Mouse (Mus musculus) limb, embryonic 12.5 days (tissue): ENCODE data around the gene Aoah. TPM values are rescaled to one million over a fixed set of nuclear protein-coding genes. Genes with fewer than 3 reads are reported as not detected.

Source experiments
- ATAC-seq: fragments of 200-750 bp; cut with Nextera tagmentation; 2 replicates; pipeline ENCODE4 v1.8.0; 2017; ENCODE audit warnings: low read depth, moderate TSS enrichment; ENCODE audit not compliant: insufficient number of reproducible peaks, insufficient read depth, low FRiP score, low TSS enrichment
- H3K27ac ChIP-seq: fragments of 300-500 bp; sonication (generic); 2 replicates; pipeline ENCODE4 v1.5.1; 2016; ENCODE audit warnings: mild to moderate bottlenecking, moderate library complexity
- H3K27me3 ChIP-seq: fragments of 300-500 bp; sonication (generic); 2 replicates; pipeline ENCODE4 v1.6.1; 2016; ENCODE audit warnings: mild to moderate bottlenecking, moderate library complexity
- H3K36me3 ChIP-seq: fragments of 300-500 bp; sonication (generic); 2 replicates; pipeline ENCODE4 v1.6.1; 2016; ENCODE audit warnings: mild to moderate bottlenecking, moderate library complexity
- H3K4me1 ChIP-seq: fragments of 300-500 bp; sonication (generic); replicated peaks from 2 replicates; pipeline ENCODE4 v1.6.1; 2016
- H3K4me2 ChIP-seq: fragments of 300-500 bp; sonication (generic); 2 replicates; pipeline ENCODE4 v1.6.1; 2016; ENCODE audit warnings: mild to moderate bottlenecking, moderate library complexity
- H3K4me3 ChIP-seq: fragments of 300-500 bp; sonication (generic); replicated peaks from 2 replicates; pipeline ENCODE4 v1.5.1; 2016; ENCODE audit warnings: mild to moderate bottlenecking
- H3K9ac ChIP-seq: fragments of 300-500 bp; sonication (generic); replicated peaks from 2 replicates; pipeline ENCODE4 v1.6.1; 2016; ENCODE audit warnings: mild to moderate bottlenecking, moderate library complexity
- H3K9me3 ChIP-seq: fragments of 300-500 bp; sonication (generic); 2 replicates; pipeline ENCODE4 v1.6.1; 2016; ENCODE audit warnings: mild to moderate bottlenecking, moderate library complexity
- WGBS: fragments of 180-500 bp; shearing (Covaris S2); methylation state at CpG from one replicate; pipeline ENCODE4 v1.1.7; 2016; 5-methylcytosine and 5-hydroxymethylcytosine counted together
- polyA plus RNA-seq: library from polyadenylated mRNA; unstranded; fragments of >200 nt; fragmentation: Nextera tagmentation; extraction: Ambion mirVana; gene quantifications from 2 replicates; pipeline ENCODE4 v1.2.1, GENCODE M21; 2016

Gene Aoah
- polyA plus RNA-seq, 1 experiment from 2014 or later = 0.40 TPM

DNA sequence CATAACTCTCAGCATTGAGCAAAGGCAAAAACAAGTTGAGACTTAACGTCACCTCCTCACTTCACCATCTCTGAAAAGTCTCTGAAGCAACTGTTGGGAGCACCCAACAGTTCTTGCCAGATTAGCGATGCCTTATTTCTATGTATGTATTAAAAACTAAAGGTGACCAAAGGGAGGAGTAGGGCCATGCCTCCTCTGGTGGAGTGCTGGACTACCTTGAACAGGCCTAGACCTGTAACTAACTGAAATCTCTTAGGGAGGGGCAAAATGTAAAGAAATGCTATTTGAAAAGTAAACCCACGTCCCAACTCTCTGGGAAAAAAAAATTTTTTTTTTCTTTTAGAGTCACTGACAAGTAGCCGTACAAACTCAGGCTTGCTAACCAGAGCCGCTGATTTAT, 211.3 kb downstream of the Aoah start:
- H3K9me3 ChIP-seq = no peaks in the 10 kb centered on the region
- H3K36me3 ChIP-seq = no peaks in the 10 kb centered on the region
- no peaks in the 10 kb centered on the region for H3K27me3 ChIP-seq
- H3K4me2 ChIP-seq = no peak overlapping the region
- H3K9ac ChIP-seq = no peak overlapping the region
- no peaks in the 10 kb centered on the region for H3K4me1 ChIP-seq
- no peak overlapping the region for H3K4me3 ChIP-seq
- no peak overlapping the region for H3K27ac ChIP-seq
- WGBS = 87% methylated on average over 5 of the region's 5 CpGs
- ATAC-seq = no peak

DNA sequence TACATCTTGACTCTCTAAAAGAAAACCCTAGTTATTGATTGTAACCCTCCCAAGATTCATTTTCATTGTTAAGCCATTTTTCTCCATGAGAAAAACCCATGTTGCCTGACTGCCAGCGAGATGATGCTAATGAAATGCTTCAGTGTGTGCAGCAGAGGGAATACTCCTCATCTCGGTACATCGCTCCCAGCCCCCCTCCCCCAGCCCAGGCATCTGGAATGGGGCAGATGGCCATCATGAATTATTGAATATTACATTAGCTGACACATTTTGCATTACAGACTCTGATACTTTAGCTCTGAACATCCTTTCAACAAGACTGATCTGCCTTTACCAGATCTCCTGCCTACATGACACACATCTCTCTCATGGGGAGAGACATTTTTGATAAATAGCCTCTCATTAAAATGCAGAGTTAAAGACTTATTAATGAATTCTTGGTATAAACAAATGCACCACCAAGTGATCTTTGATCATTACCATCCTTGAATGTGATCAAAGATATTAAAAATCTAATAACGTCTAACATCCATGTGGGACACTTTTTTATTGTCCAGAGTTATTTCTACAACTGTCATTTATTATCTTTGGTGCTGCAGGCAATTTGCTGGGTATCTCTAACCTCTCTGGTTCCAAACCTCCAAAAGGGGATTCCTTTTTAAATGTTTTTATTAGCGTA, 211.9 kb downstream of the Aoah start:
- no peak for ATAC-seq
- 83% methylated on average over 5 of the region's 5 CpGs for WGBS

DNA sequence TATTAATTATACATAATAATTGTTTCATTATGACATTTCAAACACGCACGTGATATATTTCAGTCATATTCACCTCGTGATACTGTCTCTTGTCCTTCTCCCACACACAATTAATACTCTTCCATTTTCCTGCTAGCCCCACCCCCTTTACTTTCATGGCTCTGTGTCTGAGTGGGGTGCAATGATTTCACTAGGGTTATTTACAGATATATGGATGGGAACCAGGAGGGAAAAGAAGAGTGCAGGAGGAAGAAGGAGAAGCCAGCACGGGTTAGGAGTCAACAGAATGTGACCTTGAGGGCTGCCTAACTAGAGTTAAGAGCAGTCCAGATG, 212.4 kb downstream of the Aoah start:
- ATAC-seq = no peak
- Histone ChIP-seq H3K9me3 (no peaks in the 10 kb centered on the region), H3K27ac (no peak overlapping the region), H3K36me3 (no peaks in the 10 kb centered on the region), H3K4me1 (no peaks in the 10 kb centered on the region), H3K9ac (no peak overlapping the region), H3K4me2 (no peak overlapping the region), H3K27me3 (no peaks in the 10 kb centered on the region), H3K4me3 (no peak overlapping the region)
- WGBS = 82% methylated on average over 4 of the region's 4 CpGs

More for the DNA sequence above, 211.9 kb downstream of the Aoah start:
- Histone ChIP-seq H3K4me2 (no peak overlapping the region), H3K36me3 (no peaks in the 10 kb centered on the region), H3K27ac (no peak overlapping the region), H3K4me1 (no peaks in the 10 kb centered on the region), H3K9me3 (no peaks in the 10 kb centered on the region), H3K27me3 (no peaks in the 10 kb centered on the region), H3K4me3 (no peak overlapping the region), H3K9ac (no peak overlapping the region)

DNA sequence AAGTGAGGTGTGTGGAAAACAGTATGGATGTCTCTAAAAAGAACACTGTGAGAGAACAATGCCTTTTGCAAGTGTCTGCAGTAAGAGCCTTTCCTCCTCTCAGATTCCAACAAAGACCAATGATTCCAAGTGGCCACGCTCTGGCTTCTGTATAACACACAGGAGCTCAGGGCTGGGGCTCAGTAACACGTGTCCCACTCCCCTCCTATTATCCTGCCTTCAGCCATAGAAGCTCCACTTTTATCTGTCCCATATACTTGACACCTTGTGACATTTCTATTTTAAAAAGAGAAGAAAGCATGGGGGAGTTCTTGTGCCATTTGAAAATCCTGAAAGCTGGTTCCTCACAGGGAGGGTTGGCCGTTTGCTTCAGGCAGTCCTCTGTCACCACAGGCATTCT, 219.7 kb downstream of the Aoah start:
- no peaks in the 10 kb centered on the region for H3K27me3 ChIP-seq
- no peak for ATAC-seq
- no peak overlapping the region for H3K9ac ChIP-seq
- H3K27ac ChIP-seq = no peak overlapping the region
- no peaks in the 10 kb centered on the region for H3K9me3 ChIP-seq
- no peaks in the 10 kb centered on the region for H3K36me3 ChIP-seq
- 77% methylated on average over 3 of the region's 3 CpGs for WGBS
- no peaks in the 10 kb centered on the region for H3K4me1 ChIP-seq
- H3K4me2 ChIP-seq = no peak overlapping the region
- no peak overlapping the region for H3K4me3 ChIP-seq

DNA sequence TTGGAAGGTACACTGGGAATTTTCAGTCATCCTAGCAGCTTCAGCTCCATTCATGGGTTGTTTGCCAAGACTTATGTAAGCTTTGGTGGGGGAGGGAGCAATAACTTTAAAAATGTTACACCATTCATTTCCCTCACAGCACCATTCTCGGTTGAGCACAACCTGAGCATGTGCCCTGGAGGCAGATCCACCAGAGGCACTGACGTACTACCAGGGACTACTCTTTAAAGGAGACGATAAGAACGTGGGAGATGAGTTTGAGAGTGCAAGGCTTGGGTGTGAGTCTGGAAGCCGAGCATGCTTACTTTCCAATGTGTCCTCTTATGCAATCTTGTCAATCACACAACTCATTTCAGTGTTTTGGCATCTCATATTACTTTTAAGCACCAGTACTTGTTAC, 230.9 kb downstream of the Aoah start:
- H3K27ac ChIP-seq = no peak overlapping the region
- H3K4me3 ChIP-seq = no peak overlapping the region
- H3K4me2 ChIP-seq = no peak overlapping the region
- no peaks in the 10 kb centered on the region for H3K27me3 ChIP-seq
- WGBS = 79% methylated on average over 5 of the region's 5 CpGs
- no peaks in the 10 kb centered on the region for H3K36me3 ChIP-seq
- no peaks in the 10 kb centered on the region for H3K4me1 ChIP-seq
- no peak for ATAC-seq
- no peaks in the 10 kb centered on the region for H3K9me3 ChIP-seq
- no peak overlapping the region for H3K9ac ChIP-seq

DNA sequence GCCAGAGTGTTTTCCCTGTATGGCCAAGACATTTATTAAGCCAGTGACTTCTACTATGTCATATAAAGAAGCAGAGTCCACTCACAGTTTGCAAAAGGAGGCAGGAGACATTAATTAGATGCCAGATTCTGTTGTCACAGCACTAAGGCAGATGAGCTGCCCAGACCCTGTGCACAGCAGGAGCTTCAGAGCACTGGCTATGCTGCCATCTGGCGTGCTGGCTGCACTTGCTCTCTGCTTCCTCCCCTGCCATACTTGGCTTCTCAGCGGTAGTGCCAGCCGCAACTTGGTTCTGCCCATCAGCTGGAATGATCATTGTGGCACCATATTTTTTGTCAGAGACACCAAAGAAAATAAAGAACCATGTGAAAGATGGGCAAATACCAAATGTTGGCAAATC, 239.3 kb downstream of the Aoah start:
- H3K4me3 ChIP-seq = no peak overlapping the region
- no peak for ATAC-seq
- no peak overlapping the region for H3K9ac ChIP-seq
- no peaks in the 10 kb centered on the region for H3K4me1 ChIP-seq
- H3K9me3 ChIP-seq = no peaks in the 10 kb centered on the region
- no peaks in the 10 kb centered on the region for H3K36me3 ChIP-seq
- H3K4me2 ChIP-seq = no peak overlapping the region
- no peaks in the 10 kb centered on the region for H3K27me3 ChIP-seq
- no peak overlapping the region for H3K27ac ChIP-seq
- WGBS = 59% methylated on average over 3 of the region's 3 CpGs

DNA sequence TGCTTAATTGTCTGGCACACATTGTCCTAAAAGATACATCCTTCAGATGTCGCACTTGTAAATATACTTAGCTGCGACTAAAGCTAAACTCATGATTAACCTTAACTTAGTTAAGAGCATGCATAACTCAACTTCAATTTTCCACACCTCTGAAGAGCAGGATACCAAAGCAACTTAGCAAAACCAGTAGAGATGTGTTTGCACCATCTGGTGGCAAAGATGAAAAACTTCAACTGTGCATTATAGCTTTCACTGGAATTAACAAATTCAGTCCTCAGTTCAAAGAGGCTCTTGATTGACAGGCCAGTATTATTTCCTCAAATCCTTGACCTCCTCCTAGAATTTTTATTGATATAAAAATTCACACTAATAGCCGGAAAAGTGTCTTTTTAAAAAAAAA, 241.1 kb downstream of the Aoah start:
- no peaks in the 10 kb centered on the region for H3K4me1 ChIP-seq
- no peak overlapping the region for H3K27ac ChIP-seq
- no peaks in the 10 kb centered on the region for H3K36me3 ChIP-seq
- H3K27me3 ChIP-seq = no peaks in the 10 kb centered on the region
- H3K4me3 ChIP-seq = no peak overlapping the region
- no peak overlapping the region for H3K4me2 ChIP-seq
- no peak for ATAC-seq
- no peak overlapping the region for H3K9ac ChIP-seq
- H3K9me3 ChIP-seq = no peaks in the 10 kb centered on the region
- WGBS = 68% methylated on average over 3 of the region's 3 CpGs

DNA sequence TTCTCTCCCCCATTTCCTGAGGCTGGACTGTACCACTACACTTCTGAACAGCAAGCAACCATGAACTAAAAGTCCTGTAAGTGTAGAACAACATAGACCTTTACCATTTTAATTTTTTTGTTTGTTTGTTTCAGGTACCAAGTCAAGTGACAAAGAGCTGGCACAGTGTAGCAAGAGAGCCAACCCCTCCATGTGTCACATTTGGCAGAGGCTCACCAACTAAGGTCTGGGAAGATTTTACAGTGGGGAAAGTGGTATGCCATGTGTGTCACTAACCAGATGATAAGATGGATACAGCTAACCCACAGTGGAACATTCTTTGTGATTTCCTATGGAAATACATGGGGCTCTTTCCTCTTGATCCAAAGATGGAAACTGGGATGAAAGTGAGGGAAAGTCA, 242.1 kb downstream of the Aoah start:
- H3K4me1 ChIP-seq = no peaks in the 10 kb centered on the region
- H3K27me3 ChIP-seq = no peaks in the 10 kb centered on the region
- no peak overlapping the region for H3K9ac ChIP-seq
- H3K4me2 ChIP-seq = no peak overlapping the region
- ATAC-seq = no peak
- H3K4me3 ChIP-seq = no peak overlapping the region
- no peak overlapping the region for H3K27ac ChIP-seq
- no peaks in the 10 kb centered on the region for H3K36me3 ChIP-seq
- no peaks in the 10 kb centered on the region for H3K9me3 ChIP-seq

DNA sequence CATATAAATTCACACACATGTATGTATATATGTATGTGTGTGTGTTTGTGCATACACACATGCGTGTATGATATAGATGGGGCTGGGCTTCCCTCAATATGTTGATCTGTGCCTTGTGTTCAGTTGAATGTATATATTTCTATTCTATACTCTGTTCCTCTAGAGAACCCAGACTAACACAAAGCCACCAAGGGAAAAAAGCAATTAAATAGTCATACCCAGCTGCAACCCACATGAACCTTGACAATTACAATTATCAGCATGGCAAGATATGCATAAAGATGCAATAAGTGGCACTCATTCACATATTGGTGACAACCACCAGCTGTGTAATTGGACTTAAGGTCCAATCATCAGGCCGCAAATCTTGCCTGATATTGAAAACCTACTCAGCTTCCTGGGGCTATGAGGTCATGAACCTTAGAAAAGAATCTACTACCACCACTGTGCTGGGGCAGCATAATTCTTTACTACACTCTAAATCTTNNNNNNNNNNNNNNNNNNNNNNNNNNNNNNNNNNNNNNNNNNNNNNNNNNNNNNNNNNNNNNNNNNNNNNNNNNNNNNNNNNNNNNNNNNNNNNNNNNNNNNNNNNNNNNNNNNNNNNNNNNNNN, 246.8 kb downstream of the Aoah start:
- Histone ChIP-seq H3K9me3 (no peaks in the 10 kb centered on the region), H3K27ac (no peak overlapping the region), H3K4me2 (no peak overlapping the region), H3K4me3 (no peak overlapping the region), H3K36me3 (no peaks in the 10 kb centered on the region), H3K9ac (no peak overlapping the region), H3K27me3 (no peaks in the 10 kb centered on the region), H3K4me1 (no peaks in the 10 kb centered on the region)
- WGBS = 85% methylated on average over 2 of the region's 2 CpGs
- ATAC-seq = no peak

DNA sequence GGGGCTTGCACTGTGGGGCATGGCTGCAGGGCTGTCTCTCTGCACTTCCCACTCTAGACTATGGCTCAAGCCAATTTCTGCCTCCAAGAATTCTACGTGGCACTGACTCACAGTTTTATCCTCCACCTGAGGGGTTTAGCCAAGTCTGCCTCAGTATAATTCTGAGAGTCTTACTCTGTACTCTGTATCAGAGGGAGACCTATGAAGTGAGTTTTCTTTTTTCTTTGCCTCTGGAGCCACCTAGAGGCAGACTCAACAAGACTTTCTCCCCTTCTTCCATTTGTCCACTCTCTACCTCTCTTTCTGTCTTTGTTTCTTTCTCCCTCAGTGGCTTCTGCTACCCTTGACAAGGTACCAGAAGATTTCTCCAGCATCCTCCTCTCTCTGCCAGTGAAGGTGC, 256.2 kb downstream of the Aoah start:
- no peak for ATAC-seq
- Histone ChIP-seq H3K4me1 (no peaks in the 10 kb centered on the region), H3K27ac (no peak overlapping the region), H3K9me3 (no peaks in the 10 kb centered on the region), H3K4me2 (no peak overlapping the region), H3K4me3 (no peak overlapping the region), H3K27me3 (no peaks in the 10 kb centered on the region), H3K36me3 (no peaks in the 10 kb centered on the region), H3K9ac (no peak overlapping the region)
- 44% methylated on average over 1 of the region's 1 CpGs for WGBS

DNA sequence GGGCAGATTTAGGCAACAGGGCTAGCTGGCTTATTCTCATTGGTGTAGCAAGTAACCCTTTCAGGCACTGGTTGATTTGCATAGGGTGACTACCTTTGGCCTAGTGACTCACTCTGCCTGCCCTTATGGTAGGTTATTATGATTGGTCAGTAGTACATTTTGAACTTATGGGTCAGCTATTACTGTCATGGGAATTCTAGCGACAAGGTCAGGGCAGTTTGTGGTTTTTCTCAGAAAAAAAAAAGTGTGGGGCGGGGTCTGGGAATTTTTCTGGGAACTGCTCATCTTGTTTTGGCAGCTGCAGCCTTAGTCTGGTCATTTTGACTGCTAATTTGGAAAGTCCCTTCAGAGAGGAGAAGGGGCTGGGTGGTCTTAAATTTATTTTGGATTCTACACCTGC, 272.1 kb downstream of the Aoah start:
- Histone ChIP-seq H3K4me3 (no peak overlapping the region), H3K27ac (no peak overlapping the region), H3K27me3 (no peaks in the 10 kb centered on the region), H3K36me3 (no peaks in the 10 kb centered on the region), H3K9ac (no peak overlapping the region), H3K4me2 (no peak overlapping the region), H3K4me1 (no peaks in the 10 kb centered on the region), H3K9me3 (no peaks in the 10 kb centered on the region)
- no peak for ATAC-seq
- 81% methylated on average over 2 of the region's 2 CpGs for WGBS

DNA sequence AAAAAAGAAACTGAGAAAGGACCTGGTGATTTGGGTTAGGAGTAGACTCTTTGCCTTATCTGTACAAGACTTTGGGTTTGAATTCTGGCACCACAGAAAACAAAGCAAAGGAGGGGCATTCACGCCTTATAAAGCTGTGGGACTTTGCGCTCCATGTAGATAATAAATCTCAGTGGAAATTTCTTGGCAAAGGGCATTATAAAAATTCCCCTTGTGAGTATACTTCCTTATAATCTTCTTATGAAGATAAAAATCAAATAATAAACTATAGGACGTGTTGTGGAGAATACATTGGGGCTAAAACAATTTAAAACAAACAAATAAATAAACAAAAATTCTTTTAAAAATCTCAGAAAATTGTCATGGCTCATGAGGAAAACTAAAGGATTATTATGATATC, 280.9 kb downstream of the Aoah start, which contains the start of gene Olfr1370:
Gene Olfr1370 (minus strand): TSS at position 101 of the 400 bp plus-strand sequence.
- H3K9ac ChIP-seq = no peak within 1 kb of the TSS
- no peaks in the 10 kb centered on the region for H3K27me3 ChIP-seq
- no peaks in the 10 kb centered on the region for H3K9me3 ChIP-seq
- WGBS = 77% methylated on average over 3 of the region's 3 CpGs
- no peak within 1 kb of the TSS for H3K27ac ChIP-seq
- H3K4me2 ChIP-seq = no peak within 1 kb of the TSS
- no peaks in the 10 kb centered on the region for H3K4me1 ChIP-seq
- ATAC-seq = no peak
- no peaks in the 10 kb centered on the region for H3K36me3 ChIP-seq
- no peak within 1 kb of the TSS for H3K4me3 ChIP-seq
